Mouse (Mus musculus) right cerebral cortex, postnatal 10 days (tissue): ENCODE measurements at regions not wholly inside any gene's neighbourhood (a gene's known extent, or its start where the extent isn't known, plus 50 kb on each side); places are given as distances from the start of the nearest gene placed in this dataset.

Experiments
- DNase-seq, 2 experiments: peaks; one replicate each; pipeline ENCODE4 v3.0.0; 2021; ENCODE audit warnings: low spot score in 2 of 2

DNA sequence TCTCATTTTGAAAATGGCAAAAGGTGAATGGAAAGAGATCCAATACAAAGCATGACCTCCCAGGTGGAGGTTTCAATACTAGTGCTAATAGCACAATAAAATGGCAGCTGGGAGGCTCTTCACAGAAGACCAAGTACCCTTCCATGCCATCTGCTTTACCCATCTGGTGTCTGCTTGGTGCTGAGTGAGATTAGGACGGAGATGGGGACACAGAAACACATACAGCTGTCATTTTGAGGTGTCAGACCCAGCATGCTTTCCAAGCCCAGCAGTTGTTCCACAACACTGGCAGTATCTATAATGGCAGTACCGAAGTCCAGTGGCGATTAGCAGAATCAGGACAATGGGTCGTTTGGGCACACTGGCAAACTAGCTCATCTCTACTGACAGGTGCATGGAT, 118.9 kb upstream of the 1700064H15Rik start:
- no peak for DNase-seq

GRCm38 (mm10) chr3:19751946-19752345, 123.5 kb upstream of the 1700064H15Rik start:
- DNase-seq = no peak

DNA sequence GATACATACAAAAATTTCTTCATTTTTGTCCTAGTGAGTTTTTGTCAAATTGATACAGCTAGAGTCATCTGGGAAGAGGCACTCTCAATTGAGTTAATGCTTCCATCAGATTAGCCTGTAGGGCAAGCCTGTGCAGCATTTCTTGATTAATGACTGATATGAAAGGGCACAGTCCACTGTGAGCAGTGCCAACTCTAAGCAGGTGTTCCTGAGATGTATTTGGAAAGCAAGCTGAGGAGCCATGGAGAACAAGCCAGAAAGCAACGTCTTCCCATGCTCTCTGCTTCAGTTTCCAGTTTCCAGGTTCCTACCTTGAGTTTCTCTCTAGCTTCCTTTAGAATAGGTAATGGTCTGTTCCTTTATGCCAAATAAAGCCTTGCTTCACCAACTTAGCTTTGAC, 125.5 kb upstream of the 1700064H15Rik start:
- DNase-seq = no peak

DNA sequence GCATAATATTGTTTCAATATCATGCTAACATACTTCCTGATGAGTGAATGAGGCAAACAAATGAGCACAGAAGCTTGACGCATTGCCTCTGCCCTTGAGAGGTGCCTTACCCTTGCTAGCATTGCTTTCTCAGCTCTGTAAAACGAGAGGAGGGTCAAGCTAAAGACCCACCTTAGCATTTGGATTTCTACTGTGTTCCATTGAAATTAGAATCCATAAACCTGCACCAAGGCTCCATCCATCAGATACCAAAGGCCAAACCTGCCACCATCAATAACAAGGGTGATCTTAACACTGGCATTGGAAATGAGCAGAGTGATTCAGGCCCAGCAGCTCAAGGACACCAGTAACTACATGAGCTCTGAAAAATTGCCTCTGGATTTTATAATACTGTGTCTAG, 126.2 kb upstream of the 1700064H15Rik start:
- DNase-seq = no peak

DNA sequence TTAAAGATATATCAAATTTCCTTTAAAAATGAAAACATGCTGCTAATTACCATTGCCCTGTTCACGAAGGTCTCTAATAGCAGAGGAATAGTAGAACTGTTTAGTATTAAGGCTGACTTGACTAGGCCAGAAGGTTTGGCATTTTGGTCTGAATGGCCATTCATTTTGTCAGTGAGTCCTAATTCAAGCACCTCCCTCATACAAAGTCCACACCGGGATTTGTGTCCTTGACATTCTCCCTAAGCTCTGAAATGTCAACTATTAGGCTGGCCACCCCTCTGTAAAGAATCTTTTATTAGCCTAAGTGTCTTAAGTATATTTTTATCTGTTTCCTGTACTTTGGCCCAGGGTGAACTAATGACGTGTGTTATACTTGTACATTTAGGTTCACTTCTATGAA, 126.7 kb upstream of the 1700064H15Rik start:
- DNase-seq = no peak

DNA sequence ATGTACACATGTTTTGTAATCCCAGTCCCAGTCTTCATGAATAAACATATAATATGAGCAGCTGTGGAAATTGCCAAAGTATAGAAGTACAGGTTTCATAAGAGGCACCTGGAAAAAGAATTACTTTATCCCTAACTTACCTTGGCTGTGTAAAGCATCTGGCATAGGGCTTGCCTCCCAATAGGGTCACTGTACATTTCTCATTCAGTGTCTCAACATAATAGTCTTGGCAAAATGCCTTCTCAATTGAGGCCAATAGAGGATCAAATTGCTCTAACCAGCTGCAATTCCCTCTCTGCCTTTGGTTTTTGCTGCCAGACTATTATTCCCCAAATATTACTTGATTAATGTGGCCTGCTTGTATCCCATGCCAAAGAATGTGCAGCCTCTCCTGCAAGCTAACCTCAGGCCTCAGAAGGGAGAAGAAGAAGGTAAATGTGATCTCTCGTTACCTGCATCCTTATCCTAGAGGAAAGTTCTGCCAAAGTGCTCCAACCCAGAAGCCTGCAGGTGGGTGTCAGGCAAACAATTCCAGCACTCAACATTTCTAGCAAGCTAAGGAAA, 158.2 kb upstream of the Cp start:
- no peak for DNase-seq

- DNase-seq = no peak
Measured at GRCm38 (mm10) chr3:19810034-19810433, 146.8 kb upstream of the Cp start.

DNA sequence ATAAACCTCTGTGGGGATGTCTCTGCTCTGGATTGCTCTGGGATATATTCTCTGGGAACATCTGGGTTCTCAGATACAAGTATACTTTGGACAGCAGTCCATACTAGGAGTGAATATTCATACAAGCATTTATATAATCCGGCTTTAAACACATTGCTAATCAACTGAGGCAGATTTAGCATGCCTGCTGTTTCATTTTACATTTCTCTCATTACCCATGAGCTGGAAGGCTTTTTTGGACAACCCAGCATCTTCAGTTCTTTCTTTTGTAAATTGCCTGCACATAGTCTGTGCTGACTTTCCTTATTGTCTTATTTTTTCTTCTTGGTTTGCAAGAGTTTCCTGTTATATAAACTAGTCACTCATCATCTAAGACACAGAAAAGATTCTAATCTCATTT, 131.9 kb upstream of the Cp start:
- no peak for DNase-seq

DNA sequence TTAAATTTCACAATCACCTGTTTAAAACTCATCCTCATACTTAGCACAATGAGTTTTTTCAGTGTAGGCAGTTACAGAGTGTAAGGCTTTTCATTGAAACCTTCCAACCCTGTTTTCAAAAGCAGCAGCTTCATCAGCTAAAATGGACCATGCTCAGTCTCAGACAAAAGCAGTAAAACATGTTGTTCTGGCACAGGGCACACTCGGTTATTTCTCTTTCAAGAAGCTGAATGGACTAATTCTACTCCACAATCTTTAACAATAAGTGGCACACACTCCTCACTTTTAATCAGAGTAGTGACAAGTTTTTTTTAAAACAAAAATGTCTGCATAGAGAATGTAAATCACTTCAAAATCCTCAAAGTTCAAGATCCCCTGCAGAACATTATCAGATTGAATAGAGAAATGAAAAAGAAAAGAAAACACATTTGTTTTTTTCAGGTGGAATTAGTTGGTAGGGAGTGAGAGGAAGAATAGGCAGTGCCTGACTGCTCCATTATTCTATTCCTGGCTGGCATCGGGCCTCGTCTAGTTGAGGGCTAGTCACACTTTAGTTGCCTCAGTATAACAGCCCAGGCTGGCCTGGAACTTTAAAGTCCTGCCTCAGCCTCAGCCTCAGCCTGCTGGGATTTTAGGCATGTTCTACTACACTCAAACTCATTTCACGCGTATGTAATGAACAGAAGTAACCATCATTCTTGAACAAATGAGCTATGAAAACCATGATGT, 128.2 kb upstream of the Cp start:
- peak in 1 of 2 experiments; percentile 37 for DNase-seq

DNA sequence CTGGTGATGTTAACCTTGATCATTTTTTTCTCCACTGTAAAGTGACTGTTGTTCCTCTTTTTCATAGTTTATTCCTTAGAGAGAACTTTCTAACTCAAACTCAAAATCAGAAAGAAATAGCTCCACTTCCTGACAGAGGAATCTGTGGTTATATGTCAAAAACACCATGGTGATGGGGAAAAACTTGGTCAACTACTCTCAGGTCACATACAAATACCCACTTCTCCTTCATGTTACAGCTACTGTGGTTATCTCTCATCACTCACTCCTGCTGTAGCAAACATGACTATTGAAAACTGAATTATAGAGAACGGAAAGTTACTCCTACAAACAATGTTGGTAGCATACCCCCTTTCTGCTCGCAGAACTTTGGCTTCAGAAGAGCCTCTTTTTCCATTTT, 127.1 kb upstream of the Cp start:
- DNase-seq = no peak

- no peak for DNase-seq
Measured at GRCm38 (mm10) chr3:19848031-19848735, 108.7 kb upstream of the Cp start.

- no peak for DNase-seq
Measured at GRCm38 (mm10) chr3:19848736-19849269, 108.1 kb upstream of the Cp start.

- DNase-seq = no peak
Measured at GRCm38 (mm10) chr3:19882623-19883022, 74.2 kb upstream of the Cp start.

- no peak for DNase-seq
Measured at GRCm38 (mm10) chr3:19888405-19888804, 68.4 kb upstream of the Cp start.

- no peak for DNase-seq
Measured at GRCm38 (mm10) chr3:19894258-19894629, 62.6 kb upstream of the Cp start.

- DNase-seq = peak; percentile 97 to 98
Measured at GRCm38 (mm10) chr3:19894630-19895578, 62.0 kb upstream of the Cp start.

DNA sequence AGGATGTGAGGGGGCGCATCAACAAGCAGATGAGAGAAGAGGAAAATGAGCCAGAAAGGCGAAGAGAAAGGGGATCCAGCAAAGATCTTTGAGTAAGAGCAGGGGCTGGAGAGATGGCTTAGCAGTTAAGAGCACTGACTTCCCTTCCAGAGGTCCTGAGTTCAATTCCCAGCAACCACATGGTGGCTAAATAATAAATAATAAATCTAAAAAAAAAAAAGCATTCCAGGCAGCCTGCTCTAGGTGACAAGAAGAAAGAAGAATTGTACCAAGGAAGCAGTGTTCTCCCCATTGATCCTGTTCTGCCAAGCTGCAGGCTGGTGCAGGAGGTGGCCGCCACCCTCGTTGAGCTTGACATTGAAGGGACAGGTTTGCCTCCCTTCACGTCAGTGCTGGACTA, 61.1 kb upstream of the Cp start:
- DNase-seq = no peak

GRCm38 (mm10) chr3:19897140-19897539, 59.7 kb upstream of the Cp start:
- no peak for DNase-seq

GRCm38 (mm10) chr3:19902226-19902625, 54.6 kb upstream of the Cp start:
- DNase-seq = no peak

DNA sequence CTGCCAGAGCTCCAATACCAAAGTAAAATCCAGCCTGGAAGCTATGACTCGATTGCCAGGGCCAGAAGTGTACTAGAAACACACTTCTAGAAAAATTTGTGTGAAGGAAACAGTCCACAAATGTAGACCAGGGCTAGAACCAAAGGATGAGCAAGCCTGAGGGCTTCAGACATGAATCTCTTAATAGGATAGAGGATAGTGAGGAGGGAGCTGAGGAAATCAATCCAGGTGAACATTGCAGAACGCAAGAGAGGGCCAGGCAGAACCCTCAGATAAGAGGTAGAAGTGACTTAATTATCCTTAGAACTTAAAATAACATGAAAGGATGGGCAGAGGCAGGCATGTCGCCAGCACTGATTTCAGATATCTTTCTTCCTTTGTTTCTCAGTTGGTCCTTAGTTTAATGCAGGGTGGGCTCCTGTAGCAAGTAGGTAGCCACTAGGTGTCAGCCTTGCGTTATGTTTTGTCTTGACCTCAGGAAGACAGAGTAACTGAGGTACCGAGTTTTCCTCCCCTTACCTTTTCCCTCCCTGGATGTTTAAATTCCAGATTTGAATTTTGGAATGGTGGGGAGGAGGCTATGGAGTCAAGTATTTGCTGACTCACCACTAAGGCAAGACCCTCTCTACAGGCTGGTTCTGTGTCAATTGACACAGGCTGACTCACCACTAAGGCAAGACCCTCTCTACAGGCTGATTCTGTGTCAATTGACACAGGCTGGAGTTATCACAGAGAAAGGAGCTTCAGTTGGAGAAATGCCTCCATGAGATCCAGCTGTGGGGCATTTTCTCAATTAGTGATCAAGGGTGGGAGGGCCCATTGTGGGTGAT, 52.2 kb upstream of the Cp start:
- DNase-seq = peak; percentile 50 to 64
